Mouse (Mus musculus): ENCODE data around the gene Cog1. TPM values are rescaled to one million over a fixed set of nuclear protein-coding genes. Genes with fewer than 3 reads are reported as not detected.

Cog1 gene
- total RNA-seq, 1 experiment from 2014 or later = 36.3 TPM

GRCm38 (mm10) chr11:113660940-113661339 lies 12.0 kb downstream of the Cog1 start:
- ATAC-seq (ENCODE audit: extremely low read depth, insufficient number of reproducible peaks, low FRiP score, poor library complexity, severe bottlenecking) = no peak

GRCm38 (mm10) chr11:113661835-113662351 lies 12.9 kb downstream of the Cog1 start:
- no peak for ATAC-seq (ENCODE audit: extremely low read depth, insufficient number of reproducible peaks, low FRiP score, poor library complexity, severe bottlenecking)

GRCm38 (mm10) chr11:113664279-113664678 lies 15.3 kb downstream of the Cog1 start:
- ATAC-seq (ENCODE audit: extremely low read depth, insufficient number of reproducible peaks, low FRiP score, poor library complexity, severe bottlenecking) = no peak

DNA sequence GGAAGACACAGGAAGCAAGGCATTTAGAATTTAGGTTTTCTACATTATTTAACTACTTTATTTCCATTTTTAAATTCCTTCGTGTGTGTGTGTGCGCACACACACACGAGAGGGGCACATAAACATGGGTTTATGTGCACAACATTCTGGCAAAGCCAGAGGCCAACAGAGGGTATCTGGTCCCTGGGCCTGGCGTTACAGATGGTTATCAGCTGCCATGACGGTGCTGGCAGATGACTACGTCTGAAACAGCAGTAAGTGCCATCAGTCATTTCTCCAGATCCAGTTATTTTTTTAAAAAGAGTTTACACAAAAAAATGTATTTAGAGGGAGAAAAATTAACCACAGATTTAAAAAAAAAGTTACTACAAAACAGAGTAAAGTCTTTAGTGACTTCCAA lies 17.2 kb downstream of the Cog1 start:
- no peak for ATAC-seq (ENCODE audit: extremely low read depth, insufficient number of reproducible peaks, low FRiP score, poor library complexity, severe bottlenecking)

DNA sequence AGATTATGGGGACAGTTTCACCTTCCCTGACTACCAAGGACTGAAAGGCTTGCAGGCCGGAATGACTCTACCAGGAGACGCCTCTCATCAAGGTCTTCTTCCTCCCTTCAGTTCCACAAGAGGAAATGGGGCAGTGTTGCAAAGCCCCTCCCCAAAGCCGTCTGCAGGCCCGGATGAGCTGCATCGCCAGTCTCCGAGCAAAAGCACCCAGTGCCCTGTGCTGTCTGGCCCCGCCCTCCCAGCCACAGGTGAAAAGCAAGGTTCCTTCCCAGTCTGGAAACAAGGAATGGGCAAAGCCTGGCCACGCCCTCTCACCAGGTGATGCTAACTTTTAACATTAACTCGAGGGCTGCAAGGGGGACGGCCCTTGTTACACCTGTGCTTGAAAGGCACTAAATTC lies 17.7 kb downstream of the Cog1 start:
- ATAC-seq (ENCODE audit: extremely low read depth, insufficient number of reproducible peaks, low FRiP score, poor library complexity, severe bottlenecking) = peak; percentile 30; the same call in 1 of the 2 replicates

- ATAC-seq (ENCODE audit: extremely low read depth, insufficient number of reproducible peaks, low FRiP score, poor library complexity, severe bottlenecking) = no peak
These were observed 18.2 kb downstream of the Cog1 start for GRCm38 (mm10) chr11:113667122-113667521.

GRCm38 (mm10) chr11:113667704-113668103 lies 18.7 kb downstream of the Cog1 start:
- ATAC-seq (ENCODE audit: extremely low read depth, insufficient number of reproducible peaks, low FRiP score, poor library complexity, severe bottlenecking) = no peak

DNA sequence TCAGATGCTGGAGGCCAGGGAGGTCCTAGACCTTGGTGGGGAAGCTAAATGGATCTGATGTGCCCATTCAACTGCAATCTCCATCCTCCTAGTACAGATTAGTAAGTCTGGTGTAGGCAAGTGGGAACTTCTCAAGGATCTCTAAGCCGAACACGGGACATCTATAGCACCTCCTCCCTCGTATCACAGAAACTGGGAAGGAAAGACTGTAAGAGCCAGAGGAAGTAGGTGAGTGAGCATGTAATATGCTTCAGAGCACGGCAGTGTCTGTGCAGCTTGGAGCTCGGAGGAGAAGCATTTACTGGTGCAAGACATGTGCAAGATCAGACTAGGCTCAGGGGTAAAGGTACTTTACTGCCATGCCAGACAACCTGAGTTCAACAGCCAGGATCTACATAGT lies 19.9 kb downstream of the Cog1 start:
- no peak for ATAC-seq (ENCODE audit: extremely low read depth, insufficient number of reproducible peaks, low FRiP score, poor library complexity, severe bottlenecking)

DNA sequence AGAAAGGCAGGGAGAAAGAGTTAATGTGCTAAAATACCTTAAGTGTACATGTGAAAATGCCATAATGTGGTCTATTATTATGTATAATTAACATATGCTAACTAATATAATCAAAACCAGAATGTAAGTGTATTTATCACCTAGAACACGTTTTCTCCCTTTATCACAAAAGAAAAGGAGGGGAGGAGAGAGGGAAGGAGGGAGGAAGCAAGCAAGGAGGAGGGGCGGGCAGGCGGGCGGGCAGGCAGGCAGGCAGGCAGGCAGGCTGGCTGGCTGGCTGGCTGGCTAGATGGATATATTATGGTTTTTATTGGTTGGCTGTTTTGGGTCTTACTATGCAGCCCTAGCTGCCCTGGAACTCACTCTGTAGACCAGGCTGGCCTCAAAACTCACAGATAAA lies 20.7 kb downstream of the Cog1 start:
- no peak for ATAC-seq (ENCODE audit: extremely low read depth, insufficient number of reproducible peaks, low FRiP score, poor library complexity, severe bottlenecking)

GRCm38 (mm10) chr11:113673614-113674013 lies 24.6 kb downstream of the Cog1 start:
- no peak for ATAC-seq (ENCODE audit: extremely low read depth, insufficient number of reproducible peaks, low FRiP score, poor library complexity, severe bottlenecking)

- no peak for ATAC-seq (ENCODE audit: extremely low read depth, insufficient number of reproducible peaks, low FRiP score, poor library complexity, severe bottlenecking)
These were observed 25.6 kb downstream of the Cog1 start for GRCm38 (mm10) chr11:113674595-113674994.

GRCm38 (mm10) chr11:113676847-113677246 lies 27.9 kb downstream of the Cog1 start:
- no peak for ATAC-seq (ENCODE audit: extremely low read depth, insufficient number of reproducible peaks, low FRiP score, poor library complexity, severe bottlenecking)

- ATAC-seq (ENCODE audit: extremely low read depth, insufficient number of reproducible peaks, low FRiP score, poor library complexity, severe bottlenecking) = no peak
These were observed 28.4 kb downstream of the Cog1 start for GRCm38 (mm10) chr11:113677378-113677777.

GRCm38 (mm10) chr11:113678373-113678772 lies 29.4 kb downstream of the Cog1 start:
- no peak for ATAC-seq (ENCODE audit: extremely low read depth, insufficient number of reproducible peaks, low FRiP score, poor library complexity, severe bottlenecking)

DNA sequence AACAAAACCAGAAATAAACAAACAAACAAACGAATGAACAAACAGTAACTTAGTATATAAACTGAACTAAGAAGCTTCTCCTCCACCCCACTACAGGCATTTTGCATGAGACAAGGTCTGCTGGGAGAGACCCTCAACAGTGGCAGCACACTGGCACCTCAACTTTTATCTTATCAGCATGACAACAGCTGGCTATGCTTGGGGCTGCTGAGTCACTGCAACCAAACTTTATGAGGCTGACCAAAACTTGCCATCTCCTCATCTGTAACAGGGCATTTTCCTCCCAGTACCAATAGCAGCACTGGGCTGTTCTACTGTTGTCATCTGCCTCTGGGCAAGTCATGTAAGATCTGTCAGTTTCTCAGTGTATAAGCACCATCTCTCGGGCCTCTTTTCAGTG lies 32.0 kb downstream of the Cog1 start:
- ATAC-seq (ENCODE audit: extremely low read depth, insufficient number of reproducible peaks, low FRiP score, poor library complexity, severe bottlenecking) = no peak

DNA sequence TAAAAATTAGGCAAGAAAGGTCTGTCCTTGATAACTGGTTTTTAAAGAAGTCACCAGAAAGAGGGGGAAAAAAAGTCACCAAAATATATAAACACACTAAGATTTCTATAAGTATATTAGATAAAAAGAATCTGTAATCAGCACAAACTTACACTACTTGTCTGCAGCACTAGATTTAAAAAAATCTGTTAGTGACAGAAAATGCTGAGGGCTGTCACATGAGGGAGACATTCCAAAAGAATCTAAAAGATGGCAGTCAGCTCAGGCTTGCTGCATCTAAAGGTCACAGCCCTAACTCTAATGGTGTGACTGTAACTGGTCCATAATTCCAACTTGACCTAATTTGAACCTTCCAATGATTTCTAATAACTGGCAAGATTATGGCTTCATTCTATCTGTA lies 33.0 kb downstream of the Cog1 start:
- no peak for ATAC-seq (ENCODE audit: extremely low read depth, insufficient number of reproducible peaks, low FRiP score, poor library complexity, severe bottlenecking)

- ATAC-seq (ENCODE audit: extremely low read depth, insufficient number of reproducible peaks, low FRiP score, poor library complexity, severe bottlenecking) = no peak
These were observed 34.1 kb downstream of the Cog1 start for GRCm38 (mm10) chr11:113682897-113683626.

DNA sequence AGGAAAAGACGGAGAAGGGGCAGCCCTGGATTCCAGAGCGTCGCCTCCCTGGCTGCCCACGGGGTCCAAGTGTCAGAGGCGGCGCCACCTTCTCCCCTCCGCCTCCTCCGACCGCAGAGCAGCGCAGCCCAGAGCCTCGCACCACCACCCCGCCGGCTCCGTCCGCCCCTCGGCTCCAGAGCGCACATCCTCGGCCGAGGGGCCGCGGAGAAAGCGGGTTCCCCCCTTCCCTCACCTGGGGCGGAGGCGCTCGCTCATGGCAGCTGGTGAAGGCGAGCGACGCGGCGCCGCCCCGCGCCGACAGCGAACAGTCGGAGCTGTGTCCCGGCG lies 34.6 kb downstream of the Cog1 start:
- peak; percentile 6 for ATAC-seq (ENCODE audit: extremely low read depth, insufficient number of reproducible peaks, low FRiP score, poor library complexity, severe bottlenecking)

GRCm38 (mm10) chr11:113683957-113684706 lies 35.2 kb downstream of the Cog1 start, which contains the start of the genes Fam104a and D11Wsu47e:
Gene Fam104a, minus strand, starts transcription at chr11:113684155.
Gene D11Wsu47e, plus strand, starts transcription at chr11:113684412.
- peak; percentile 89 for ATAC-seq (ENCODE audit: extremely low read depth, insufficient number of reproducible peaks, low FRiP score, poor library complexity, severe bottlenecking)
